Mouse (Mus musculus): ENCODE data around the gene Lrrk1. TPM values are rescaled to one million over a fixed set of nuclear protein-coding genes. Genes with fewer than 3 reads are reported as not detected.

Lrrk1 gene
- total RNA-seq, 2 experiments from 2014 or later, result 3.2 to 3.7 TPM

DNA sequence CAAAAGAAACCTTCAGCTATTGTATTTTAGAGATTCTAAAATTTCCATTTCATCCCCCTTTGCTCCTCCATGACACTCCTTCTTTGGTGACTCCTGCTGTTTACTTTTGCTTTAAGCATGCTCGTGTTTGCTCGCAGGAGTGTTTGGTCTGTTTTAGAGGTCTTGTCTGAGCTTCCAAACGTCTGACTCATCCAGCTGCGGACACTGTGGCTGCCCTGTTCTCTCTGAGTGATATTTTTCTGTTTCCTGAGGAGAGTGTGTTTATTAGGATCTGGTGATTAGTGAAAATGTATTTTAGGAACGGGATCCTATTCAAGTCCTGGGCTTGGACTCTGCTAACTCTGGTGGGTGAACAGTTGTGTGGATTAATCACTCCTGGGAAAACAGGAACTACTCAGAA lies 48.5 kb downstream of the Lrrk1 start:
- DNase-seq, result peak; percentile 24

- no peak for DNase-seq
Measured at GRCm38 (mm10) chr7:66336955-66337354, 51.2 kb downstream of the Lrrk1 start.

DNA sequence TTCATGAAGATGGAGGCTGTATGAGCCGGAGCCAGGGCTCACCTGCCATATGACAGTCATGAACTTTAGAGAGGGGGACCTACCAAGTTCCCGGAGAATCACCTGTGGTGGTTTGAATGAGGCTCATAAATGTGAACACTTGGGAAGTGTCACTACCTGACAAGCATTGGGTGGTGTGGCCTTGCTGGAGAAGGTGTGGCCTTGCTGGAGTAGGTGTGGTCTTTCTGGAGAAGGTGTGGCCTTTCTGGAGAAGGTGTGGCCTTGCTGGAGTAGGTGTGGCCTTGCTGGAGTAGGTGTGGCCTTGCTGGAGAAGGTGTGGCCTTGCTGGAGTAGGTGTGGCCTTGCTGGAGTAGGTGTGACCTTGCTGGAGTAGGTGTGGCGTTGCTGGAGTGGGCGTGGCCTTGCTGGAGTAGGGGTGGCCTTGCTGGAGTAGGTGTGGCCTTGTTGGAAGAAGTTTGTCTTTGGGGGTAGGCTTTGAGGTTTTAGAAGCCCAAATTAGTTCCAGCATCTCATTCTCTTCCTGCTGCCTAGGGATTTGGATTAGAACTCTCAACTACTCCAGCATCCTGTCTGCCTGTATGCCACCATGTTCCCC lies 54.1 kb downstream of the Lrrk1 start:
- no peak for DNase-seq

- peak; percentile 48 for DNase-seq
Measured at GRCm38 (mm10) chr7:66332340-66332739, 55.8 kb downstream of the Lrrk1 start.

DNA sequence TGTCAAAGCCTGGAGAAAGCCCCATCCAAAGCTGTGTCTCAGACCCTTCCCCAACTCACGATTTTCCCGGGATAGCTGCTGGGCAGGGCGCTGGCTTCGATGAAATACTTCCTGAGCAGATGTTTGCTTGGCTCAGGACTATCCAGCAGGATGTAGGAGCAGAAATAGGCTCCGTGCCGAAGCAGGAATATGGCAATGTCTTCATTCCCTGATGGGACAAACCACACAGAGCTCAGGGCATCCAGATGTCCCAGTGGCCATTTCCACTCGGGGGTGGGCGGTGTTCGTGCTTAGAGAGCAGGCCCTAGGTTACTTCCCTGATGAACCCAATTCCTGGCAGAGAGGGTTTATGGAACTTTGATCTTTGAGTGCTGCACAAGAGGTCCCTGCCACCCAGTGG lies 57.5 kb downstream of the Lrrk1 start:
- no peak for DNase-seq

GRCm38 (mm10) chr7:66327516-66327915 lies 60.6 kb downstream of the Lrrk1 start:
- no peak for DNase-seq

GRCm38 (mm10) chr7:66325419-66326053 lies 62.6 kb downstream of the Lrrk1 start:
- DNase-seq, result no peak

DNA sequence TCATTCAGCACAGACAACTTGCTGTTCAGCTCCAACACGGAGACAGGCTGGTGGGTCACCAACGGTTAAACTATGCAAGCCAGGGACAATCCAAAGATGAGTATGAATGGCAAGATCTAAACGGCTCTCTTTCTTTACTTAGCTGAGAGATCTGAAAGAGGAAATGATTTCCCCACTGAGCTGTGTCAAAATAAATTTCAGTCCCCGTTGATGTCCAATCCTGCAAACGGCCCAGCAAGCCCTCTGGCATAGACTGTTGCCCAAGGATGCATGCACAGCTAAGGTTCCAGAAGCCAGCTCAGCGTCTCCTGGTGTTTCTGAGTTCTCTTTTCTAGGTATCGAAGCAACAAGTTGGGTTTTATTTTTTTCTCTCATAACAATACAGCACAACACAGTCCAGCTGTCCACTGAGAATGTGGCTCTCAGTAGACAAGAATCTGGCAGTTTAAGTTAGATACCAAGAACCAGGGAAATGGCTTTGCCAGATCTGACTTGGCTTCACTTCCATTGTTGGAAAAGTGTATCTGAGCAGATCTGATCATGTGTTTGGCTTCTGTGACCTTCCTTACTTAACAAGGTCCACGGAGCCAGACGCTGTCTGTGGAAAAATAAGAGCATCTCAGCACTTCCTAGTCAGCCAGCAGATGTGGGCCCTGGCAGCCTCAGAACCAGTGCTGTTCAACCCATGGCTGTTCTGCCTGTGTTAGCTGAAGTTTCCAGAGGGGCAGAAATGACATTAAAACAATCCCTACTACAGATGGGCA lies 64.7 kb downstream of the Lrrk1 start:
- DNase-seq, result peak; percentile 68

DNA sequence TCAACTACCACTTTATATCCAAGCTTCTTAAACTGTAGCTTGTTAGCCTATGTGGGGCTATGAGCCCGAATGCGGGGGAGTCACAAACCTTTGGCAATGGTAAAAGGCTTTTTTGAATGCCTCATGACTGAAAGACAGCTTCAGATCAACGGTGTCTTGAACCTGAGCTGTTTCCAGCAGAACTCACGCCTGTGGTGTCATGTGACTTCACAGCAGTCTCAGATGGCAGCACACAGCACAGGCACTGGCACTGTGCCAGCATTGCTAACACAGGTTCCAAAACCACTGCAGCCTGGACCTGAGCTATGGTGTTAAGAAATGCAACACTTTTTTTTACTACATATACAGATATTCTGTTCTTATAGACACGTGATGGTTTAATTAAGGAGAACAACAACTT lies 67.2 kb downstream of the Lrrk1 start:
- no peak for DNase-seq

DNA sequence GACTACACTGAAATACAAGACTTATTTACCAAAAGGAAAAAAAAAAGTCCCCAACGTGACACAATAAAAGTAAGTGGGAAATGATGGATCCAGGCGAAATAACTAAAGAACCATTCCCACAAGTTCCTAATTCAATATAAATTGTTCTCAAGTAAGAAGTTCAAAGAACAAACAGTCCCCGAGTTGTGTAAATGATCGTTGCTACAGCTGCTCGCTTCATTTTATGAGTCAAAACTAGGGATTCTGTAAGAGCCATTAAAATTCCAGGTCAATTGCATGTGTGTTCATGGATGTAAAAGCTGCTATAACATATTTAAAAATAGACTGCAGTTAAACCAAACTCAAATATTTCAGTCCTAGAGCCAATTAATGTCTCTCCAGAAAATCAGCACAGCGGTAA lies 70.0 kb downstream of the Lrrk1 start:
- DNase-seq, result no peak

GRCm38 (mm10) chr7:66310670-66311656 lies 77.2 kb downstream of the Lrrk1 start:
- peak; percentile 78 for DNase-seq

GRCm38 (mm10) chr7:66309950-66310669 lies 78.0 kb downstream of the Lrrk1 start:
- peak; percentile 40 for DNase-seq

- DNase-seq, result no peak
Measured at GRCm38 (mm10) chr7:66309240-66309949, 78.8 kb downstream of the Lrrk1 start.

DNA sequence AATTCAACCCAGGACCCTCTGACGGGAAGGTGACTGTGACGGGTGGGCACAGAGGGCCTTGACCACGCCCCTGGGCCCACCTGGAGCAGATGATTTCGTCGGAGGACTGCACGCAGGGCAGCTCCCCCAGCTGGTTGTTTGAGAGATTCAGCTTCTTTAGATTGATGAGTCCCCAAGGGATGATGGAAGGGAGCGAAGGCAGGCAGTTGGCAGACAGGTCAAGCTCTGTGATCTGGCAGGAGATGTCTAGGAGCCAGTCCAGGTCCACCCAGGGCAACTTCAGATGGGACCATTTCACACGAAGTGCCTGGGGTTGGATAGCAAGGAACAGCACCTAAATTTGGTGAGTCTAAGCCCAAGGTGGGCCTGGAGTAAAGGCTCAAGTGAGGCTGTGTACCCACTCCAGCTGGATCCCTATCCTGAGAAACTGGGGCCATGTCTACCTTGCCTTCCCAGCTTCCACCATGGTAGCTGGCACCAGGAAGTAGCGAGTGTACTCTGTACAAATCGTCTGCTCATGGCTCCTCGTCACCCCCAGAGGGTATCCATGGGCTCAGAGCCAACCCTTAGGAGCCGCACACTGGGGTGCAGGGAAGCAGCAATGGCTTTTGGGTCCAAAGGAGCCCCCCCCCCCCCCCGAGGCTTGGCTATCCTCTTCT lies 79.4 kb downstream of the Lrrk1 start:
- DNase-seq, result no peak

DNA sequence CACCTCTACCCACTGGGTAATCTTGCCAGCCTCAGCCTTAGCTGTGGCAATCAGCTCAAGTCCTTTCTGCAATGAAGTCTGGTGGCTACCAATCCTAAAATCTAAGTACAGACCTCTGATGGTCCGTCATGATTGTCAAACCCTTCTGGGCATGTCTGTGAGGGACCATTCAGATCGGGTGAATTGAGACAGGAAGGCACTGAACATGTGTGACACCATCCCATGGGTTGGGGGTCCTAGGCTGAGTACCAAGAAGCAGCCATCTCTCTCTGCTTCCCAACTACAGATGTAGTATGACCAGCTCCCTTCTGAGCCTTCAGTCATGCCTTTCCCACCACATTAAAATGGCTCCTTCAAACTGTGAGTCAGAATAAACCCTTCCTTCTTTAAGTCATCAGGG lies 80.4 kb downstream of the Lrrk1 start:
- no peak for DNase-seq

GRCm38 (mm10) chr7:66305714-66306198 lies 82.4 kb downstream of the Lrrk1 start:
- no peak for DNase-seq

- DNase-seq, result no peak
Measured at GRCm38 (mm10) chr7:66304993-66305713, 83.0 kb downstream of the Lrrk1 start.

DNA sequence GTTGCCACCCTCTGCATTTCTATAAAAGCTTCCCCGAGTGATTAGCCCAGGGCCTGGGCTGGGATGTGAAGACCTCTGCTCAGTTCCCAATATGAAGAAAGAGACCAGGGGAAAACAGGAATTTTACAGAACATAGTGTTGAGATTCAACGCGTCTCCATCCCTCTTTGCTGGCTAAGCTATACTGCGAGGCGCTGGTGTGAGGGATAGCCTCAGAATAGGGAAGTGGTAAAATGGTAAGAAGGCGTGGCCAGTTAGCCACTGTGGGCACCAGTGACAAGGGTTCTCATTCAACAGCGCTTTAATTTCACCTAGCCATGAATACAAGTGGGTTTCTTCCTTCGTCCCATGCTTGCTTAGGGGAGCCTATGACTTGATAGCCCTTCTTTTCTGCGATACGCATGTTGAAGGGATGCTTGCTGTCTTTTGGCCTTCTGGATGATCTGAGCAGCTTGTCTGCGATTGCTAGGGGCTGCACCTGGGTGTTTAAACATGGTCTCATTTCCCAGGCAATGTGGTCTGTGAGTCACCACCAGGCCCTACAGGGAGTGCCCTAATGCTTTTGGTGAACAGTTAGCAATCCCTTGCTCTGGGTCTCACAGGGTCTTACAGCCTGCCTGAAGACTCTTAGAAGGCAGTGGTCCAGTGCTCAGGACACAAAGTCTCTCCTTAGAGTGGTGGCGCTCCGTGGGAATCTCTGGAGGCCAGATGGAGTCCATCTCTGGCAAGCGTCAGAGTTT lies 84.1 kb downstream of the Lrrk1 start:
- DNase-seq, result no peak

DNA sequence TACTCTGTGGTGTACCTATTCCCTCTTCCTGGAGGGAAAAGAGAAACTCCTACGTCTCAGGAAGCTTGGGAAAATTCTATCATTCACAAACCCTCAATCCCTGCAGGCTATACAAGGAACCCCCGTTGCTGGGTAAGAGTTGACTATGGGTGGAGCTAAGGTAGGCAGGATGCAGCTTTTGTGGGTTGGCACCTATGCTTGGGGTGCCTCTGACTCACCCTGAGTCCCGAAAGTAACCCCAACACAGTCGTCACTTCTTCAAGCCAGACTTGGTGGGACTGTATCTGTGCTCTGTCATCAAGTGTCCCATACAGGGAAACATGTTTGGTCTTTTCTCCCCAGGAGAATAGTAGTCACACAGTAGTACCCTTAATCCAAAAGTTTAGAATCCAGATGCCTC lies 86.7 kb downstream of the Lrrk1 start:
- no peak for DNase-seq
